Mouse (Mus musculus) monocyte, adult 5-6 weeks (primary cell): ENCODE measurements around the gene Fbxo9. TPM values are rescaled to one million over a fixed set of nuclear protein-coding genes. Genes with fewer than 3 reads are reported as not detected.

Experiments
- ATAC-seq: fragments of 153-309, 156-312 bp; replicated peaks from 2 replicates; pipeline ENCODE4 v1.8.0; 2017; ENCODE audit warnings: mild to moderate bottlenecking; ENCODE audit not compliant: low TSS enrichment, insufficient number of reproducible peaks, severe bottlenecking, poor library complexity, low FRiP score
- total RNA-seq: library from RNA; stranded (forward); fragments of 200-1000, 200-491, 200-594 nt; gene quantifications from 3 replicates; pipeline ENCODE4 v1.2.3, GENCODE M21; 2017

The Fbxo9 gene
- total RNA-seq, 1 experiment from 2014 or later, result 68.7 TPM

DNA sequence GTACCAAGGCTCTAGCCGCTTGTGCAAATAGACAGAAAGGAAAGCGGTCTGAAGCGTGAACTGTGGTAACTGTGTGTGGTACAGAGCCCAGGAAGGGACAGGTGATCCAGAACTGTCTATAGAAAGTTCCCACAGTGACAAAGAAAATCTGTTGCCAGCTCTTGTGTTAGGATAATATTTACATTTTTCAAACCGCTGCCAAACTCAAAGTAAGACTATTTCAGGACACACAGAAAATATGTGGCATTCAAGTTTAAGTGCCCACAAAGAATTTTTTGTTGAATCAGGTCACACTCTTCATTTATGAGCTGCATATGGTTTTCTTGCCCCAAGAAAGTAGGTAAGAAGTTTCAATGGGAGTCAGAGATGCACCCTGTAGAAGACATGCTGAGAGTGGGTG lies 75.9 kb downstream of the Fbxo9 start:
- ATAC-seq, result no peak

Other genes starting within 250 kb of the Fbxo9 start
- gene Elovl5, start 191.7 kb downstream of the Fbxo9 start, total RNA-seq, result 127 to 171 TPM (median 154 TPM) in 3 replicates
- gene Gcm1, start 57.1 kb downstream of the Fbxo9 start, total RNA-seq, result not detected in 3 replicates
- gene Ick, start 127 bp upstream of the Fbxo9 start, total RNA-seq, result 3.4 to 5.2 TPM (median 3.9 TPM) in 3 replicates
- 0.68 TPM in 1 of 3 replicates, not detected in the others for gene Gsta4, start 73.7 kb upstream of the Fbxo9 start, total RNA-seq
- not detected in 3 replicates for gene Gsta1, start 121.6 kb upstream of the Fbxo9 start, total RNA-seq
- gene Gm3776, start 148.1 kb upstream of the Fbxo9 start, total RNA-seq, result not detected in 3 replicates
- not detected in 3 replicates for gene Gm10639, start 180.9 kb upstream of the Fbxo9 start, total RNA-seq
- gene Omt2a, start 205.7 kb upstream of the Fbxo9 start, total RNA-seq, result not detected in 3 replicates
- gene Omt2b, start 218.5 kb upstream of the Fbxo9 start, total RNA-seq, result not detected in 3 replicates
- 2.0 TPM in 1 of 3 replicates, not detected in the others for gene Gsta2, start 246.7 kb upstream of the Fbxo9 start, total RNA-seq